Mouse (Mus musculus) monocyte, adult 59 days (primary cell): ENCODE data around the gene Scand1. TPM values are rescaled to one million over a fixed set of nuclear protein-coding genes. Genes with fewer than 3 reads are reported as not detected.

Experiments used
- total RNA-seq, 2 experiments: library from RNA; stranded (reverse); gene quantifications; one replicate each; pipeline ENCODE4 v1.2.4; 2023

The Scand1 gene
- 100 to 1,000 TPM; 169 to 172 TPM for total RNA-seq

DNA sequence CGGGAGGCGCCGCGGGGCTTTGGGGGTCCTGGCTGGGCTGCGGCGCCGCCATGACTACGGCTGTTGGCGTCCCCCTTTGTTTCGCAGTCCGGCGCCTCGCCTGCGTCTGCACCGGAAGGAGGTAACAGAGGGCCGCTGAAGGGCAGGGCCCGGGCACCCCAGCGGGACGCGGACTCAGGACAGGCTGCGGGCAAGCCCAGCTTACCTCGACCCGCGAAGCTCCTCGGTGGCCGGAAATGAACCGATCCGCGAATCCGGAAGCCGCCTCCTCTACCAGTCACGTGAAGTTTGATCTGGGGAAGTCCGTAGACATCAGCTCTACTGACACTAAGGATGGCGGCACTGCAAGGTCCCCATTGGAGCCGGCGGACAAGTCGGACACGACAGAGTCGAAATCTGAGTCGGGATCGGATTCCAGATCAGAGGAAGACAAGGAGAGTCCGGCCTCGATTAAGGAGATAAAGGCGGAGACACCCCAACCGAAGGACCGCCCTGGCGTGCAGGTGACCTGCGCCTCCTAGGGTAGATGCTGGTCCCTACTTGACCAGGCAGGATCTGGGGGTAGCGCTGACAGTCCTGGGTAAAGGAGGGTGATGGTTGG is at the start of gene Scand1, which contains the start of gene Cnbd2:
Scand1 (minus strand) TSS at position 408 of the 601 bp plus-strand sequence.
Cnbd2 (plus strand) TSS at position 3 of the 601 bp plus-strand sequence.

Other genes with a start within 250 kb of the Scand1 start
- 1 to 10 TPM in 1 of 2 experiments, under 1 TPM in 1; 0.55 to 1.2 TPM for gene Spag4, start 247.5 kb downstream of the Scand1 start, total RNA-seq
- 10 to 100 TPM; 63.3 to 70.1 TPM for gene Cpne1, start 200.7 kb downstream of the Scand1 start, total RNA-seq
- gene Rbm12, start 200.7 kb downstream of the Scand1 start, total RNA-seq, result 10 to 100 TPM; 23.0 to 27.6 TPM
- 10 to 100 TPM; 15.0 to 27.7 TPM for gene Gm28036, start 185.6 kb downstream of the Scand1 start, total RNA-seq
- gene Romo1, start 168.7 kb downstream of the Scand1 start, total RNA-seq, result 10 to 100 TPM; 46.2 to 68.7 TPM
- 10 to 100 TPM; 26.0 to 29.9 TPM for gene Nfs1, start 168.5 kb downstream of the Scand1 start, total RNA-seq
- gene Rbm39, start 132.5 kb downstream of the Scand1 start, total RNA-seq, result 1,000 to 10,000 TPM; 1,343 to 1,424 TPM
- gene Phf20, start 116.2 kb downstream of the Scand1 start, total RNA-seq, result 10 to 100 TPM; 33.1 to 51.1 TPM
- gene Cnbd2, start 405 bp downstream of the Scand1 start, total RNA-seq, result 1 to 10 TPM; 6.2 to 8.2 TPM
- gene Epb41l1, start 108.2 kb upstream of the Scand1 start, total RNA-seq, result 1 to 10 TPM; 4.5 to 7.0 TPM
- 10 to 100 TPM; 19.2 to 21.2 TPM for gene Aar2, start 234.9 kb upstream of the Scand1 start, total RNA-seq